Mouse (Mus musculus) midbrain, embryonic 12.5 days (tissue): ENCODE measurements around the gene Dpm2. TPM values are rescaled to one million over a fixed set of nuclear protein-coding genes. Genes with fewer than 3 reads are reported as not detected.

Experiments
- ATAC-seq: fragments of 200-750 bp; cut with Nextera tagmentation; 2 replicates; pipeline ENCODE4 v1.8.0; 2017; ENCODE audit warnings: low read depth, moderate TSS enrichment, moderate library complexity; ENCODE audit not compliant: low FRiP score
- H3K27ac ChIP-seq: fragments of 300-500 bp; sonication (generic); replicated peaks from 2 replicates; pipeline ENCODE4 v1.5.1; 2016; ENCODE audit warnings: mild to moderate bottlenecking
- H3K27me3 ChIP-seq: fragments of 300-500 bp; sonication (generic); 2 replicates; pipeline ENCODE4 v1.6.1; 2016; ENCODE audit warnings: mild to moderate bottlenecking
- H3K36me3 ChIP-seq: fragments of 300-500 bp; sonication (generic); 2 replicates; pipeline ENCODE4 v1.6.1; 2016
- H3K4me1 ChIP-seq: fragments of 300-500 bp; sonication (generic); 2 replicates; pipeline ENCODE4 v1.6.1; 2016
- H3K4me2 ChIP-seq: fragments of 300-500 bp; sonication (generic); replicated peaks from 2 replicates; pipeline ENCODE4 v1.6.1; 2016; ENCODE audit warnings: mild to moderate bottlenecking, moderate library complexity
- H3K4me3 ChIP-seq: fragments of 300-500 bp; sonication (generic); 2 replicates; pipeline ENCODE4 v1.5.1; 2016; ENCODE audit warnings: mild to moderate bottlenecking
- H3K9ac ChIP-seq: fragments of 300-500 bp; sonication (generic); replicated peaks from 2 replicates; pipeline ENCODE4 v1.6.1; 2016; ENCODE audit warnings: mild to moderate bottlenecking, moderate library complexity
- H3K9me3 ChIP-seq: fragments of 300-500 bp; sonication (generic); 2 replicates; pipeline ENCODE4 v1.6.1; 2016; ENCODE audit warnings: mild to moderate bottlenecking
- WGBS: fragments of 180-500 bp; shearing (Covaris S2); methylation state at CpG from one replicate; pipeline ENCODE4 v1.1.7; 2016; 5-methylcytosine and 5-hydroxymethylcytosine counted together
- polyA plus RNA-seq: library from polyadenylated mRNA; unstranded; fragments of >200 nt; fragmentation: Nextera tagmentation; extraction: Ambion mirVana; gene quantifications from 2 replicates; pipeline ENCODE4 v1.2.1, GENCODE M21; 2016

The Dpm2 gene
- polyA plus RNA-seq, 1 experiment from 2014 or later = 109 TPM

GRCm38 (mm10) chr2:32536634-32537359 lies 33.9 kb upstream of the Dpm2 start:
- no peaks in the 10 kb centered on the region for H3K9me3 ChIP-seq
- peak overlapping the region; percentile 43 for H3K27ac ChIP-seq
- peak overlapping the region; percentile 76 for H3K4me2 ChIP-seq
- no peak for ATAC-seq
- H3K4me3 ChIP-seq = peak overlapping the region; percentile 86
- peaks cover 55% of the 10 kb centered on the region for H3K4me1 ChIP-seq
- H3K27me3 ChIP-seq = 0 out of 2 replicates have a peak, but pooled peaks cover 4% of the 10 kb centered on the region
- WGBS = 5% methylated on average over 11 of the region's 11 CpGs
- H3K36me3 ChIP-seq = no peaks in the 10 kb centered on the region
- H3K9ac ChIP-seq = peak overlapping the region; percentile 92

- ATAC-seq = no peak
- Histone ChIP-seq H3K27me3 (0 out of 2 replicates have a peak, but pooled peaks cover 4% of the 10 kb centered on the region), H3K9me3 (no peaks in the 10 kb centered on the region), H3K4me3 (peak overlapping the region; percentile 86), H3K27ac (0 out of 2 replicates have a peak overlapping the region, but pooled peaks have one; percentile 43), H3K9ac (peak overlapping the region; percentile 92), H3K36me3 (no peaks in the 10 kb centered on the region), H3K4me2 (peak overlapping the region; percentile 76), H3K4me1 (peaks cover 55% of the 10 kb centered on the region)
- WGBS = 8% methylated on average over 9 of the region's 9 CpGs
Observed at GRCm38 (mm10) chr2:32537360-32537905, 33.2 kb upstream of the Dpm2 start.

- peak overlapping the region; percentile 86 for H3K4me3 ChIP-seq
- 0 out of 2 replicates have a peak, but pooled peaks cover 4% of the 10 kb centered on the region for H3K27me3 ChIP-seq
- H3K4me2 ChIP-seq = peak overlapping the region; percentile 76
- 85% methylated on average over 5 of the region's 5 CpGs for WGBS
- no peak overlapping the region for H3K27ac ChIP-seq
- peak overlapping the region; percentile 92; the same call in 1 of the 2 replicates for H3K9ac ChIP-seq
- H3K9me3 ChIP-seq = no peaks in the 10 kb centered on the region
- ATAC-seq = no peak
- H3K36me3 ChIP-seq = no peaks in the 10 kb centered on the region
- peaks cover 55% of the 10 kb centered on the region for H3K4me1 ChIP-seq
Observed at GRCm38 (mm10) chr2:32537941-32538340, 32.7 kb upstream of the Dpm2 start.

- H3K4me3 ChIP-seq = no peak overlapping the region
- peak overlapping the region; percentile 76 for H3K4me2 ChIP-seq
- WGBS = 69% methylated on average over 4 of the region's 4 CpGs
- H3K36me3 ChIP-seq = no peaks in the 10 kb centered on the region
- H3K4me1 ChIP-seq = peaks cover 53% of the 10 kb centered on the region
- H3K27me3 ChIP-seq = 0 out of 2 replicates have a peak, but pooled peaks cover 3% of the 10 kb centered on the region
- no peaks in the 10 kb centered on the region for H3K9me3 ChIP-seq
- ATAC-seq = no peak
- H3K9ac ChIP-seq = no peak overlapping the region
- H3K27ac ChIP-seq = no peak overlapping the region
Observed at GRCm38 (mm10) chr2:32538461-32538860, 32.2 kb upstream of the Dpm2 start.

- no peak overlapping the region for H3K9ac ChIP-seq
- H3K9me3 ChIP-seq = no peaks in the 10 kb centered on the region
- no peaks in the 10 kb centered on the region for H3K27me3 ChIP-seq
- H3K4me3 ChIP-seq = no peak overlapping the region
- no peak overlapping the region for H3K4me2 ChIP-seq
- peaks cover 42% of the 10 kb centered on the region for H3K4me1 ChIP-seq
- WGBS = 84% methylated on average over 14 of the region's 14 CpGs
- H3K36me3 ChIP-seq = no peaks in the 10 kb centered on the region
- no peak overlapping the region for H3K27ac ChIP-seq
- no peak for ATAC-seq
Observed at GRCm38 (mm10) chr2:32539452-32539981, 31.1 kb upstream of the Dpm2 start.

- Histone ChIP-seq H3K9ac (no peak overlapping the region), H3K36me3 (no peaks in the 10 kb centered on the region), H3K4me3 (no peak overlapping the region), H3K4me1 (peaks cover 34% of the 10 kb centered on the region), H3K4me2 (no peak overlapping the region), H3K27ac (no peak overlapping the region), H3K9me3 (no peaks in the 10 kb centered on the region), H3K27me3 (no peaks in the 10 kb centered on the region)
- ATAC-seq = no peak
- WGBS = 95% methylated on average over 2 of the region's 2 CpGs
Observed at GRCm38 (mm10) chr2:32541333-32541908, 29.2 kb upstream of the Dpm2 start.

- Histone ChIP-seq H3K9ac (no peak overlapping the region), H3K27me3 (no peaks in the 10 kb centered on the region), H3K9me3 (no peaks in the 10 kb centered on the region), H3K36me3 (no peaks in the 10 kb centered on the region), H3K27ac (no peak overlapping the region), H3K4me3 (no peak overlapping the region), H3K4me1 (peaks cover 28% of the 10 kb centered on the region), H3K4me2 (no peak overlapping the region)
- WGBS = 96% methylated on average over 4 of the region's 4 CpGs
- ATAC-seq = no peak
Observed at GRCm38 (mm10) chr2:32541986-32542573, 28.6 kb upstream of the Dpm2 start.

- 91% methylated on average over 3 of the region's 3 CpGs for WGBS
- ATAC-seq = no peak
- H3K4me3 ChIP-seq = no peak overlapping the region
- no peaks in the 10 kb centered on the region for H3K9me3 ChIP-seq
- no peak overlapping the region for H3K9ac ChIP-seq
- H3K36me3 ChIP-seq = no peaks in the 10 kb centered on the region
- peaks cover 18% of the 10 kb centered on the region for H3K4me1 ChIP-seq
- no peak overlapping the region for H3K27ac ChIP-seq
- no peaks in the 10 kb centered on the region for H3K27me3 ChIP-seq
- H3K4me2 ChIP-seq = no peak overlapping the region
Observed at GRCm38 (mm10) chr2:32543031-32543449, 27.6 kb upstream of the Dpm2 start.

GRCm38 (mm10) chr2:32546951-32547350 lies 23.7 kb upstream of the Dpm2 start:
- no peak overlapping the region for H3K4me2 ChIP-seq
- H3K4me1 ChIP-seq = 0 out of 2 replicates have a peak, but pooled peaks cover 3% of the 10 kb centered on the region
- H3K9ac ChIP-seq = no peak overlapping the region
- H3K27me3 ChIP-seq = no peaks in the 10 kb centered on the region
- no peak overlapping the region for H3K4me3 ChIP-seq
- H3K27ac ChIP-seq = no peak overlapping the region
- 84% methylated on average over 1 of the region's 1 CpGs for WGBS
- no peaks in the 10 kb centered on the region for H3K36me3 ChIP-seq
- no peaks in the 10 kb centered on the region for H3K9me3 ChIP-seq
- ATAC-seq = no peak

- no peak overlapping the region for H3K27ac ChIP-seq
- H3K36me3 ChIP-seq = no peaks in the 10 kb centered on the region
- no peak overlapping the region for H3K4me2 ChIP-seq
- 0 out of 2 replicates have a peak, but pooled peaks cover 3% of the 10 kb centered on the region for H3K4me1 ChIP-seq
- no peaks in the 10 kb centered on the region for H3K9me3 ChIP-seq
- 89% methylated on average over 5 of the region's 5 CpGs for WGBS
- no peak overlapping the region for H3K9ac ChIP-seq
- ATAC-seq = no peak
- no peak overlapping the region for H3K4me3 ChIP-seq
- H3K27me3 ChIP-seq = no peaks in the 10 kb centered on the region
Observed at GRCm38 (mm10) chr2:32547380-32547779, 23.3 kb upstream of the Dpm2 start.

GRCm38 (mm10) chr2:32547964-32548739 lies 22.5 kb upstream of the Dpm2 start:
- no peak overlapping the region for H3K4me2 ChIP-seq
- ATAC-seq = no peak
- H3K4me3 ChIP-seq = no peak overlapping the region
- no peaks in the 10 kb centered on the region for H3K36me3 ChIP-seq
- H3K9me3 ChIP-seq = no peaks in the 10 kb centered on the region
- 0 out of 2 replicates have a peak, but pooled peaks cover 3% of the 10 kb centered on the region for H3K4me1 ChIP-seq
- no peak overlapping the region for H3K27ac ChIP-seq
- 94% methylated on average over 7 of the region's 7 CpGs for WGBS
- no peaks in the 10 kb centered on the region for H3K27me3 ChIP-seq
- H3K9ac ChIP-seq = no peak overlapping the region
